11 mouse cellular contexts compared by ENCODE assay signal in the genomic region with DNA sequence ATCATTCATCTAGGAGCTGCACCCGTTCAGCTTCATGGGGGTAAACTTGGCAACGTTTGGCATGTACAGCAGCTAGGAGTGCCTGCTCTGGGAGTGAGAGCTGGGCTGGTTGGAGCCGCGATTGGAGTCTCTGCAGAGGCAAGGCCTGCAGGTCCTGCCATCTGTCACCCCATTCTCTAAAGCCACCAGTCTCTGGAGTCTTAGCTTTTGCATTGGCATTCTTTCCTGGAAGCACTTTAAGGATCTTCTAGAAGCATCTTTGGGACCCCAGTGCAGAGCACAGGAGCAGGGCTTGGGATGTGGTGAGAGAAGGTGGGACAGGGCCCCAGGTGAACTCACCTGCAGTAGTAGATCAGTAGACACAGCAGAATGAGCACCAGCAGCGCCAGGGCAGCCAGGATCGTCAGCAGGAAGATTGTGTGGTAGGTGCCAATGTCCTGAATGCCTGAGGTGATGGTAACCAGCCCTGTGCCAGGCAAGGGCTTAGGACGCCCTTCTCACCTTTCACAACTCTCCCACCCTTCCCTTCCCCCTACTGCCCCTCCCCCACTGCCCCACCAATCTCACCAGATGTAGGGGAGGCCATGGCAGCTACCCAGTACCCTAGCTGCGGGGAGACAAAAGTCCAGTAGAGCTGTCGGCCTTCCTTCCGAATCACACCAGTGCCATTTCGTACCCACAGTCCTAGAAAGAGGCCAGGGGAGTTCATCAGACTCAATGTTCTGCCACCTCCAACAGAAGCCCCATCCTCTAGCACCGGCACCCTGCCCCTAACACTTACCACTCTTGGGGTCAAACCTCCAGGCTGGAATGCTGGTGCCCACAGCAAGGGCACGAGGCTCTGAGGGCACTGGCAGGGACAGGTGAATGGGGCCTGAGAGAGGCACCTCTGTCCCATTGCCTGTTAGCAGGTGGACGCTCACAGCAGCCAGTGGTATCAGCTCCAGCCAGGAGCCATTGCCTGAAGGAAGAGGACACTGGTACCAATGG. TPM values are rescaled to one million over a fixed set of nuclear protein-coding genes. Genes with fewer than 3 reads are reported as not detected.
DNase-seq lines count a peak whose midpoint lies in the region; ATAC-seq and TF ChIP-seq lines count a peak whose summit lies in the region.
"Had no signal": no experiment of that assay in that cellular context is flagged by ENCODE, and none has a peak within 500 bp of the region (broad histone marks: within the 10 kb centered on the region; RNA-seq: fewer than 3 reads in every experiment).

No protein-coding gene starts in this region.

- H3K27ac ChIP-seq in embryonic facial prominence, embryonic 15.5 days (replicated peaks) = no peak overlapping the region
- H3K27ac ChIP-seq in kidney, embryonic 16.5 days (ENCODE audit: low read length) = no peak overlapping the region
- H3K27ac ChIP-seq: liver, embryonic 15.5 days had no signal

- H3K9me3 ChIP-seq in embryonic facial prominence, embryonic 15.5 days (replicated peaks) = no peaks in the 10 kb centered on the region
- H3K9me3 ChIP-seq in kidney, embryonic 16.5 days (ENCODE audit: low read length) = no peaks in the 10 kb centered on the region
- H3K9me3 ChIP-seq: liver, embryonic 15.5 days had no signal

- WGBS in embryonic facial prominence, embryonic 15.5 days = 80% methylated on average over 14 of the region's 14 CpGs
- 84% methylated on average over 14 of the region's 14 CpGs for WGBS in kidney, embryonic 16.5 days

- peak overlapping the region; percentile 43; the same call in 1 of the 2 replicates for H3K4me3 ChIP-seq in embryonic facial prominence, embryonic 15.5 days (replicated peaks)
- H3K4me3 ChIP-seq in kidney, embryonic 16.5 days (ENCODE audit: low read length) = no peak overlapping the region

- no peak for TF ChIP-seq CTCF in brain, embryonic 14.5 days (IDR thresholded peaks at IDR 0.05; ENCODE audit: borderline replicate concordance, extremely low read depth, insufficient read depth, insufficient read length)

- H3K4me2 ChIP-seq in embryonic facial prominence, embryonic 15.5 days (replicated peaks) = no peak overlapping the region
- no peak overlapping the region for H3K4me2 ChIP-seq in kidney, embryonic 16.5 days (replicated peaks; ENCODE audit: low read depth, low read length)

- peaks cover 34% of the 10 kb centered on the region for H3K4me1 ChIP-seq in embryonic facial prominence, embryonic 15.5 days
- H3K4me1 ChIP-seq in kidney, embryonic 16.5 days (ENCODE audit: insufficient read depth, low read length) = peaks cover 22% of the 10 kb centered on the region

- ATAC-seq in cerebellum, adult (ENCODE audit: insufficient number of reproducible peaks, low FRiP score, low TSS enrichment) = no peak
- no peak for ATAC-seq in embryonic facial prominence, embryonic 15.5 days (ENCODE audit: insufficient number of reproducible peaks, low FRiP score, low TSS enrichment, low read depth)
- no peak for ATAC-seq in kidney, embryonic 16.5 days (ENCODE audit: low FRiP score, low TSS enrichment)

- H3K27me3 ChIP-seq in embryonic facial prominence, embryonic 15.5 days = no peaks in the 10 kb centered on the region
- no peaks in the 10 kb centered on the region for H3K27me3 ChIP-seq in kidney, embryonic 16.5 days (ENCODE audit: insufficient read depth, low read length)

- H3K9ac ChIP-seq in embryonic facial prominence, embryonic 15.5 days = no peak overlapping the region
- no peak overlapping the region for H3K9ac ChIP-seq in kidney, embryonic 16.5 days (replicated peaks; ENCODE audit: low read length)

- peak; percentile 71 for DNase-seq in cerebellum, adult 11 months
- DNase-seq in layer of hippocampus, adult 11-12 months (ENCODE audit: low spot score) = peak; percentile 38
- DNase-seq in layer of hippocampus, postnatal 36 days = no peak
- peak; percentile 45 for DNase-seq in brain, embryonic 14.5 days (ENCODE audit: low read depth)
- no peak for DNase-seq in natural killer cell, adult 2 months (ENCODE audit: low spot score in 2 of 2)
- DNase-seq: heart, postnatal 4 days; kidney, postnatal 14 days had no signal

- peaks cover 62% of the 10 kb centered on the region for H3K36me3 ChIP-seq in embryonic facial prominence, embryonic 15.5 days
- peaks cover 57% of the 10 kb centered on the region for H3K36me3 ChIP-seq in kidney, embryonic 16.5 days (ENCODE audit: insufficient read depth, low read length)

- TF ChIP-seq POLR2A in brain, embryonic 14.5 days (IDR thresholded peaks at IDR 0.05; ENCODE audit: borderline replicate concordance, extremely low read depth, insufficient read depth, insufficient read length, poor library complexity, severe bottlenecking) = no peak

RNA-seq across cellular contexts. Expression of gene Fam171a2, which starts 8.1 kb away (rescaled TPM):
- 100 to 1,000 TPM in 1 of 2 experiments, 10 to 100 TPM in 1; 97.3 to 111 TPM for total RNA-seq in layer of hippocampus, postnatal 36 days (2021)
- polyA plus RNA-seq in brain, embryonic 14.5 days (2012; rRNA removed) = 221 and 276 TPM in 2 replicates
- 8.5 and 9.7 TPM in 2 replicates for polyA plus RNA-seq in embryonic facial prominence, embryonic 15.5 days (2015; fragmentation: Nextera tagmentation; extraction: Ambion mirVana)
- polyA plus RNA-seq in kidney, embryonic 16.5 days (2015; fragmentation: Nextera tagmentation; extraction: Ambion mirVana) = 5.3 and 5.8 TPM in 2 replicates

RNA-seq across cellular contexts. Expression of gene Grn, which starts 9.3 kb away (rescaled TPM):
- total RNA-seq in layer of hippocampus, postnatal 36 days (2021) = 10 to 100 TPM; 60.3 to 68.3 TPM
- 33.2 and 53.0 TPM in 2 replicates for polyA plus RNA-seq in brain, embryonic 14.5 days (2012; rRNA removed)
- polyA plus RNA-seq in embryonic facial prominence, embryonic 15.5 days (2015; fragmentation: Nextera tagmentation; extraction: Ambion mirVana) = 196 and 199 TPM in 2 replicates
- polyA plus RNA-seq in kidney, embryonic 16.5 days (2015; fragmentation: Nextera tagmentation; extraction: Ambion mirVana) = 208 and 213 TPM in 2 replicates

RNA-seq across cellular contexts. Expression of gene Itga2b, which starts 30.5 kb away (rescaled TPM):
- total RNA-seq in layer of hippocampus, postnatal 36 days (2021) = 1 to 10 TPM; 1.3 to 3.8 TPM
- polyA plus RNA-seq in brain, embryonic 14.5 days (2012; rRNA removed) = 4.8 and 5.3 TPM in 2 replicates
- 9.1 and 9.5 TPM in 2 replicates for polyA plus RNA-seq in embryonic facial prominence, embryonic 15.5 days (2015; fragmentation: Nextera tagmentation; extraction: Ambion mirVana)
- polyA plus RNA-seq in kidney, embryonic 16.5 days (2015; fragmentation: Nextera tagmentation; extraction: Ambion mirVana) = 10.2 and 10.8 TPM in 2 replicates

RNA-seq across cellular contexts. Expression of gene Slc25a39, which starts 31.6 kb away (rescaled TPM):
- total RNA-seq in layer of hippocampus, postnatal 36 days (2021) = 10 to 100 TPM; 61.9 to 64.0 TPM
- polyA plus RNA-seq in brain, embryonic 14.5 days (2012; rRNA removed) = 122 and 129 TPM in 2 replicates
- polyA plus RNA-seq in embryonic facial prominence, embryonic 15.5 days (2015; fragmentation: Nextera tagmentation; extraction: Ambion mirVana) = 197 and 199 TPM in 2 replicates
- 337 and 360 TPM in 2 replicates for polyA plus RNA-seq in kidney, embryonic 16.5 days (2015; fragmentation: Nextera tagmentation; extraction: Ambion mirVana)

RNA-seq across cellular contexts. Expression of gene Rundc3a, which starts 46.2 kb away (rescaled TPM):
- 100 to 1,000 TPM; 455 to 507 TPM for total RNA-seq in layer of hippocampus, postnatal 36 days (2021)
- polyA plus RNA-seq in brain, embryonic 14.5 days (2012; rRNA removed) = 292 and 306 TPM in 2 replicates
- 7.5 and 8.3 TPM in 2 replicates for polyA plus RNA-seq in embryonic facial prominence, embryonic 15.5 days (2015; fragmentation: Nextera tagmentation; extraction: Ambion mirVana)
- polyA plus RNA-seq in kidney, embryonic 16.5 days (2015; fragmentation: Nextera tagmentation; extraction: Ambion mirVana) = 3.3 and 3.9 TPM in 2 replicates

Comparison
In these comparisons a context has a peak if more than half of its experiments do, and no peak if none do; other contexts are left out.
1. DNase-seq: peak in cerebellum, adult 11 months (single experiment), layer of hippocampus, adult 11-12 months (single experiment) and brain, embryonic 14.5 days (single experiment); none in layer of hippocampus, postnatal 36 days (0 of 2) and natural killer cell, adult 2 months (0 of 2).
2. RNA of gene Fam171a2, which starts 8.1 kb away (polyA plus RNA-seq): 221 to 276 TPM in brain, embryonic 14.5 days; 8.5 to 9.7 TPM in embryonic facial prominence, embryonic 15.5 days and 5.3 to 5.8 TPM in kidney, embryonic 16.5 days; every median in the first group is over 10 times any median in the second.